Mouse (Mus musculus) hindbrain, postnatal 0 days (tissue): ENCODE results near the gene Tmcc3. TPM values are rescaled to one million over a fixed set of nuclear protein-coding genes. Genes with fewer than 3 reads are reported as not detected.

Source experiments
- ATAC-seq: fragments of 200-750 bp; cut with Nextera tagmentation; 2 replicates; pipeline ENCODE4 v1.8.0; 2017; ENCODE audit warnings: mild to moderate bottlenecking, moderate TSS enrichment, moderate library complexity
- DNase-seq: peaks from one replicate; pipeline ENCODE4 v3.0.0-alpha.2; 2015; ENCODE audit warnings: low spot score
- H3K27ac ChIP-seq: fragments of 300-500 bp; sonication (generic); 2 replicates; pipeline ENCODE4 v1.5.1; 2014; ENCODE audit warnings: mild to moderate bottlenecking
- H3K27me3 ChIP-seq: fragments of 300-500 bp; sonication (generic); 2 replicates; pipeline ENCODE4 v1.6.1; 2014; ENCODE audit warnings: low read length, mixed read lengths; ENCODE audit not compliant: insufficient read depth
- H3K36me3 ChIP-seq: fragments of 300-500 bp; sonication (generic); 2 replicates; pipeline ENCODE4 v1.6.1; 2014; ENCODE audit warnings: low read length, mixed read lengths; ENCODE audit not compliant: insufficient read depth
- H3K4me1 ChIP-seq: fragments of 300-500 bp; sonication (generic); 2 replicates; pipeline ENCODE4 v1.6.1; 2014; ENCODE audit warnings: antibody characterized with exemption, low read length, mixed read lengths; ENCODE audit not compliant: insufficient read depth
- H3K4me2 ChIP-seq: fragments of 300-500 bp; sonication (generic); 2 replicates; pipeline ENCODE4 v1.6.1; 2014; ENCODE audit warnings: low read depth, mild to moderate bottlenecking, low read length, moderate library complexity, mixed read lengths
- H3K4me3 ChIP-seq: fragments of 300-500 bp; sonication (generic); 2 replicates; pipeline ENCODE4 v1.5.1; 2014; ENCODE audit warnings: low read length
- H3K9ac ChIP-seq: fragments of 300-500 bp; sonication (generic); replicated peaks from 2 replicates; pipeline ENCODE4 v1.6.1; 2014; ENCODE audit warnings: mild to moderate bottlenecking, low read length, moderate library complexity, mixed read lengths
- H3K9me3 ChIP-seq: fragments of 300-500 bp; sonication (generic); 2 replicates; pipeline ENCODE4 v1.6.1; 2016; ENCODE audit warnings: low read length, mixed read lengths
- CTCF ChIP-seq: IDR thresholded peaks from 2 replicates; pipeline ENCODE4 v1.5.1; 2016; ENCODE audit warnings: antibody characterized with exemption, control low read depth, low read depth
- WGBS: fragments of 180-500 bp; shearing (Covaris S2); extraction: QIAGEN DNeasy Blood & Tissue Kit; methylation state at CpG from one replicate; pipeline ENCODE4 v1.1.7; 2014; 5-methylcytosine and 5-hydroxymethylcytosine counted together
- polyA plus RNA-seq: library from polyadenylated mRNA; unstranded; fragments of >200 nt; fragmentation: Nextera tagmentation; extraction: Ambion mirVana; gene quantifications from 2 replicates; pipeline ENCODE4 v1.2.1, GENCODE M21; 2015
- total RNA-seq: library from RNA; depleted of rRNA; stranded (reverse); fragments of >200 nt; gene quantifications from 2 replicates; pipeline ENCODE4 v1.2.3, GENCODE M21; 2014

Tmcc3 gene
- total and polyA plus RNA-seq, 2 experiments from 2014 or later: 9.7 to 15.3 TPM

DNA sequence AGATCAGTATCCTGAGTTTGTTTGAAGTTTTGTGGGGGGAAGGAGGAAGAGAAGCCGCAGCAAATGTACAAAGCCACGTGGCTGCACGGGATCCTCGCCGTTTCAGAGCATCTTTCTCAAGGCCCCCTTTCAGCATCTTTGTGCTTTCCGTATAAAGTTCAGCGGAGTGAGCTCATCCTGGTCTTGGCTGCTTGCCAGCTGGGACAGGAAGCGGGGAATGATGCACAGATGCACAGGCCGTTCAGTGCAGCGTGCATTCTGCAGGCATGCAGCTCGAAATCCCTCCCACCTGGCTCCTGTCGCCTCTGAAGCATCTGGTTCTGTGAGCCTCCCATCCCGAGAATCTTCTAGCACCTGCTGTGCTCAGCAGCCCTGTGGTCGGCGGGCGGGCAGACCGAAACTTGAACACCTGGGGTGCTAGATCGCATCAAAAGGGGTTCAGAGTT lies 212.0 kb downstream of the Tmcc3 start:
- H3K4me1 ChIP-seq: peaks cover 19% of the 10 kb centered on the region
- H3K9ac ChIP-seq: no peak overlapping the region; the same call in 1 of the 2 replicates
- H3K4me3 ChIP-seq: no peak overlapping the region; the same call in 1 of the 2 replicates
- no peak for TF ChIP-seq CTCF
- DNase-seq (peak; percentile 92), ATAC-seq (peak; percentile 48)
- no peaks in the 10 kb centered on the region for H3K9me3 ChIP-seq
- H3K36me3 ChIP-seq: no peaks in the 10 kb centered on the region
- WGBS: 7% methylated on average over 18 of the region's 18 CpGs
- H3K27ac ChIP-seq: peak overlapping the region; percentile 51
- peak overlapping the region; percentile 44 for H3K4me2 ChIP-seq
- H3K27me3 ChIP-seq: no peaks in the 10 kb centered on the region

DNA sequence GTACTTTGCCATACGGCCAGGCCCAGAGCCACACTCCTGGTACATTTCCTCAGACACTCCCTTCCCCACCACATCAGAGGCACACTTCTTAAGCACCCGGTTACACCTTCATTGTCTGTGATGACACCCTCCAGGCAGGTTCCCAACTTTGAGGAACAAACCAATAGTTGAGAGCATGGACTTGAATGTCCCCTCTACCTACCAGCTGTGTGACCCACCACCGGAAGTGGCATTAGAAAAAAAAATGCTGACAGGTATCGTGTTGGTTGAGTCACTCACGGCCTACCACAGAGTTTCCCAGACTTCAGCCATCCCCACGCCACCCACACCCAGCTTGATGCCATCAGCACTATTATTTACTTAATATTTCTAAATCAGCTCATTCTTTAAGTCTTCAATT lies 213.2 kb downstream of the Tmcc3 start:
- H3K27me3 ChIP-seq: no peaks in the 10 kb centered on the region
- WGBS: 74% methylated on average over 6 of the region's 6 CpGs
- no peak for DNase-seq
- ATAC-seq: no peak
- H3K36me3 ChIP-seq: no peaks in the 10 kb centered on the region
- no peak for TF ChIP-seq CTCF
- no peaks in the 10 kb centered on the region for H3K9me3 ChIP-seq
- H3K27ac ChIP-seq: no peak overlapping the region
- no peak overlapping the region for H3K4me2 ChIP-seq
- H3K4me1 ChIP-seq: peaks cover 15% of the 10 kb centered on the region
- no peak overlapping the region for H3K4me3 ChIP-seq
- no peak overlapping the region for H3K9ac ChIP-seq

DNA sequence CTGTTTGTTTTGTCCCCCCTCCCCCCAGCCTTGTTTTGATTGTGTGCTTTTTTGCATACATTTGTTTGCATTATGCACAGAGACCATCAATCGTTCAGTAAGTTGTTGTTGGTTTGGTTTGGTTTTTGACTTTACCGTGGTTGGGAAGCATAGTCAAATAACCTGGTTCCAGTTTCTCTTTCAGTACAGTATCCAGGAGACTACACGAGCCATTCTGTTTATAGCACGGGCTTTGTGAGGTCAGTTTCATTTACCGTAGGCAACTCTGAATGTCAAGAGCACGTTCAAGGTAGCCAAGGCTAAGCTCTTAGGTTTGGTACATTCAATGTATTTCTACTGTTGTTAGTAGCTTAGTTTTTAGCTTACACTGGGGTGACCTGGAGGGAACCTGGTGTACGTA lies 214.0 kb downstream of the Tmcc3 start:
- peaks cover 10% of the 10 kb centered on the region for H3K4me1 ChIP-seq
- WGBS: 87% methylated on average over 7 of the region's 7 CpGs

DNA sequence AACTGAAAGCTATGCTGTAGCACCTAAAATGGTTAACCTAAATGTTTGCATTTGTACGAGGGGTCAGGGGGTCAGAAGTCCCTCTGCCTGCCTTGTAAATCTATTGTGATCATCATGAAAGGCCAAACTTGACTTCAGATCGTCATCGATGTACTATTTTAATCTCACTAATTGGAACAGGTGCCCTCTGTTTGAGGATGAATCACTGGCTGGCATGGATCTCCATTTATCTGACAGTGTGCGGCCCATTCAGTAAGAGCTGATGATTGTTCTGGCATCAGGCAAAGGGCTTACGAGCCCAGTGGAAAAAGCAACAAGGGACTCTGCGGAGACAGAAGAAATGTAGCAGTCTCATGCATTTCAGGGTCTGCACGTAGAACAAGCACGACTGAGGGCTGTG lies 215.1 kb downstream of the Tmcc3 start:
- no peaks in the 10 kb centered on the region for H3K36me3 ChIP-seq
- TF ChIP-seq CTCF: no peak
- ATAC-seq (no peak), DNase-seq (no peak)
- H3K27me3 ChIP-seq: no peaks in the 10 kb centered on the region
- H3K4me2 ChIP-seq: no peak overlapping the region
- H3K4me1 ChIP-seq: peaks cover 9% of the 10 kb centered on the region; the same call in 1 of the 2 replicates
- H3K4me3 ChIP-seq: no peak overlapping the region
- no peak overlapping the region for H3K27ac ChIP-seq
- WGBS: 57% methylated on average over 8 of the region's 8 CpGs
- no peak overlapping the region for H3K9ac ChIP-seq
- no peaks in the 10 kb centered on the region for H3K9me3 ChIP-seq

More for the DNA sequence above, 214.0 kb downstream of the Tmcc3 start:
- H3K27ac ChIP-seq: no peak overlapping the region
- no peak overlapping the region for H3K4me3 ChIP-seq
- H3K4me2 ChIP-seq: no peak overlapping the region
- no peak for ATAC-seq
- no peaks in the 10 kb centered on the region for H3K9me3 ChIP-seq
- no peak for TF ChIP-seq CTCF
- DNase-seq: no peak
- no peaks in the 10 kb centered on the region for H3K27me3 ChIP-seq
- H3K36me3 ChIP-seq: no peaks in the 10 kb centered on the region
- no peak overlapping the region for H3K9ac ChIP-seq

DNA sequence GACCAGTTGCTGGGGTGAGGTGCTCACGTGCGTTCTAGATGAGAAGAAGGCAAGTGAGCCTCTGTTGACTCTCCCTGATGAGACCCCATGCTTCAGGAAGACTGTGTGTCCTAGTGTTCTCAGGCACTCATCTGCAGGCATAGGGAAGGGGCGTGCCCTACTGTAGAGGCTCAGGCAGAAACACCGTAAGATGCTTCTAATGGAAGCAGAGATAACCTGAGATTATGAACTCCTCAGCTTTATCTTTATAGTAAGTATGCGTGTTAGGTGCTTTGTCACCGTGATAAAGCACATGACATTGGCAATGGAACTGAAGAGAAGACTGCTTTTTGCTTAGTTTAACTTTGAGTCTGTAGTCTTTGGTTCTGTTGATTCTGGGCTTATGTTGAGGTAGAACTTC lies 215.5 kb downstream of the Tmcc3 start:
- ATAC-seq (no peak), DNase-seq (no peak)
- Histone ChIP-seq H3K4me1 (peaks cover 9% of the 10 kb centered on the region; the same call in 1 of the 2 replicates), H3K4me3 (no peak overlapping the region), H3K36me3 (no peaks in the 10 kb centered on the region), H3K4me2 (no peak overlapping the region), H3K27ac (no peak overlapping the region), H3K27me3 (no peaks in the 10 kb centered on the region), H3K9me3 (no peaks in the 10 kb centered on the region), H3K9ac (no peak overlapping the region)
- 88% methylated on average over 6 of the region's 6 CpGs for WGBS
- no peak for TF ChIP-seq CTCF

DNA sequence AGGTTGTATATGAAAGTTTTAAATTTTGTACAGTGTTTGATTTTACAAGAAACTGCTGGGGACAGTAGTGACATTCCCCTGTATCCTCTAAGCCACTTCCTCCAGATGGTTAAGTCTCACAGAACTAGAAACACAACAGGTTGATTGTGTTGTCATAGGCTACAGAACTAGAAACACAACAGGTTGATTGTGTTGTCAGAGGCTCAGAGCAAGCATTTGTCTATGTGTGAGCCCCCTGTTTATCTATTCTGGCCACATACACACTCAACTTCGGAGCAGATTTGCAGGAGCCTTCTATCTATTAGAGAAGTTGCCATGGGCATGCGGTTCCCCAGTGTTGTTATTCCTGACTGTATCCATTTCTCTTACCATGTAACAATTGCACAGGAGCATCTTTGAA lies 218.3 kb downstream of the Tmcc3 start:
- Histone ChIP-seq H3K27ac (peak overlapping the region; percentile 56), H3K27me3 (no peaks in the 10 kb centered on the region), H3K9ac (no peak overlapping the region), H3K36me3 (no peaks in the 10 kb centered on the region), H3K4me3 (no peak overlapping the region), H3K4me1 (no peaks in the 10 kb centered on the region), H3K4me2 (no peak overlapping the region), H3K9me3 (no peaks in the 10 kb centered on the region)
- no peak for TF ChIP-seq CTCF
- WGBS: 52% methylated on average over 2 of the region's 2 CpGs
- peak; percentile 61; the same call in 1 of the 2 replicates for ATAC-seq
- peak; percentile 42 for DNase-seq

DNA sequence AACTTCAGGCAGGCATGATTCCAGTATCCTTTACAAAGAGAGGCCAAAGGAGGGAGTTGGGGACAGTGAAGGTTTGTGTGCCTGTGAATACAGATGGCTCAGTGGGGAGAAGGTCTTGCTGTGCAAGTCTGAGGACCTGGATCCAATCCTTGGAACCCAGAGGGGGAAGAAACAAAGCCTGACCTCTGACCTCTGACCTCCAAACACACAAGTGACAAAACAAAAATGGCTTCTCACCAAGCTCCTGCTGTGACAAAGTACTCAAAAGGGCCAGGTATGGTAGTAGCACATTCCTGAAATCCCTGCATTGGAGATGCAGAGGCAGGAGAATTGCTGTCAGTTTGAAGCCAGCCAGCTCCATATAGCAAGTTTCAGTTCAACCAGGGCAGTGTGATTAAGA lies 219.7 kb downstream of the Tmcc3 start:
- ATAC-seq: no peak

More for the DNA sequence above, 219.7 kb downstream of the Tmcc3 start:
- no peaks in the 10 kb centered on the region for H3K27me3 ChIP-seq
- no peak overlapping the region for H3K27ac ChIP-seq
- H3K9ac ChIP-seq: no peak overlapping the region
- no peaks in the 10 kb centered on the region for H3K4me1 ChIP-seq
- no peak for DNase-seq
- H3K9me3 ChIP-seq: no peaks in the 10 kb centered on the region
- no peak overlapping the region for H3K4me3 ChIP-seq
- no peak overlapping the region for H3K4me2 ChIP-seq
- H3K36me3 ChIP-seq: no peaks in the 10 kb centered on the region
- no peak for TF ChIP-seq CTCF
